Mouse (Mus musculus): ENCODE data around the gene Anapc10. TPM values are rescaled to one million over a fixed set of nuclear protein-coding genes. Genes with fewer than 3 reads are reported as not detected.
"Not testable (repeated sequence)": the region's sequence is repeated elsewhere in the genome, so short reads cannot be mapped to it uniquely, and the experiment has no call there.

Anapc10 gene
- 1 to 10 TPM; 3.7 to 4.4 TPM for total RNA-seq (2021)
- long read RNA-seq, experiment 1, full-length matches to known transcripts, result 2 of 4 reads
- long read RNA-seq, experiment 1, partial matches to known transcripts, result 1 of 4 reads
- long read RNA-seq, experiment 1, other reads (novel, unspliced or antisense), result 1 of 4 reads
- long read RNA-seq, experiment 2, full-length matches to known transcripts, result 1 of 4 reads
- long read RNA-seq, experiment 2, partial matches to known transcripts, result 0 of 4 reads
- long read RNA-seq, experiment 2, other reads (novel, unspliced or antisense), result 3 of 4 reads

DNA sequence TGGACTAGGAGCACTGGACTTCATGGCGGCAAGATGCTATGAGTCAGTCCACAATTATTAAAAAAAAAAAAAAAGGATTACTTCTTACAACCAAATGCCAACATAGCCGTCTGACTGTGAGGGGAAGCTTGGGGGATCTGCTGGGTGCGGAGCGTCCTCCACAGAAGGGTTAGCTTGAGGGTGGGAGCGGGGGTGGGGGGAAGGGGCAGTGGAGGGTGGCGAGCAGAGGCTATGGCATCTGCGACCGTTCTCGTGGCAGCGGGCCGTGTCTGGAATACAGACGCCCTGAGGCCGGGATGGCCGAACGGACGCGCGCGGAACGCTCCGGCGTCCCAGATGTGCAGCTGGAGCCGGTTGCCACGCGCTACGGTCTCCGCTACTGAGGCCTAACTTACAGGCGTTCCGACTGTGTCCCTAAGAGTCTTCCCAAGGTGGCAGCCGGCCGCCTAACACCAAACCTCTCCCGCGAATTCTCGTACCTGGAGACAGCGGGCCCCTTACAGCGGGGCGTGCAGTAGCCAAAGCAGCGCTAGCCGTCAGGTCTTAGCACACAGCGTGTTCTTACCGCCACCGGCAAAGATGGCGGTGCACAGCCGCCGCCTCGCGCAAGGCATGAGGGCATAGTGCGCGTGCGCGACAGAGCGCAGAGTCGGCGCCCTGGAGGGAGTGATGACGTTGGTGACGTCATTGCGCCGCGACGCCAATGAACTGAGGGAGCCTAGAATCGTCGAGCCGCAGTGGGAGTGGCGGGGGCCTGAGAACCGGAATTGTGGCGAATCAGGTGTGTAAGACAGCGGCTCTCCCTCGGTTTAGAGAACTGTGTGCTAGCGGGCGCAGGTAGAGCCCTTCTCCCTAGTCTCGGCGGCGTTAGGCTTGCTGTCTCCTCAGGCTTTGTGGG lies at the start of gene Anapc10, which contains the start of gene Abce1:
Anapc10 (plus strand) TSS at position 757 of the 898 bp plus-strand sequence.
Abce1 (minus strand) TSS at position 677 of the 898 bp plus-strand sequence.
- intact Hi-C loops (cut with DNase I; ENCODE audit: low total_unique reads), result no loop called here
- peak; percentile 99 for DNase-seq

- DNase-seq, result no peak
- intact Hi-C loops (cut with DNase I; ENCODE audit: low total_unique reads), result no loop called here
These were observed 35.2 kb upstream of the Anapc10 start for GRCm38 (mm10) chr8:79676461-79676860.

DNA sequence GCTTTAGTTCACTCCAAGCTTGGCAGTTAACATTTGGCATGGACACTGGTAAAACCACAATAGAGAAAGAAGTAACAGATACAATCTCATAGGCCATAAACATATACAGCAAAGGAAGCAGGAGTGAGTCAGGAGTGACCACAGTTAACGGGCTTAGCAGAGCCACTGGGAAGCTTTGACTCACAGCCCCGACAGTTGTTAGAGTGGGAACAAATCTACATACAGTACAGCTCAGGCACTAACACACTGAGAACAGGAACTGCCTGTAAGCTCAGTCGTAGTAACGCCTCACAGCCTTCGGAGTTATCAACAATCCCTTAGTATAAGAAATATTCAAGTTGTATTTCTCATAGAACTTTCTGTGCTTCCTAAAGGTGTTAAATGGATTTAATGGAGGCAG lies 32.6 kb upstream of the Anapc10 start:
- no peak for DNase-seq
- intact Hi-C loops (cut with DNase I; ENCODE audit: low total_unique reads), result no loop called here

- intact Hi-C loops (cut with DNase I; ENCODE audit: low total_unique reads); DNase-seq: not testable (repeated sequence)
These were observed 31.5 kb upstream of the Anapc10 start for GRCm38 (mm10) chr8:79680083-79680482.

DNA sequence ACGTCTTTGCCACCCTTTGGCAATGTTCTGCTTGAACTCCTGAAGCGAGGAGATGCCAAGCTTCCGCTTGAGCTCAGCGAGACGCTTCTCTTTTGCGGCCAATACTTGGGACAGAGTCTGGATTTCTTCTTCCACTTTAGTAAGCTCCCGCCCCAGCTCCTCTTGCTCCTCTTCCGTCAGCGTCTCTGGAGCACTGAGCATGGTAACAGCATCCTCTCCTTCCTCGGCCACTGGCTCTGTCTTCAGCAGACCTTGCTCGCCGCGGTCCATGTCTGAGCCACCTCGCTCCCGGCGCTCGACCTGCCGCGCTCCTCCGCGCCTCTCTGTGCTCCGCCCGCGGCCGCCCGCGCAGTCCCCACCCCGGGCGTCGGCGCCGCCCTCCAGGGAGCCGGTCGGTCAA lies 31.1 kb upstream of the Anapc10 start:
- intact Hi-C loops (cut with DNase I; ENCODE audit: low total_unique reads), result no loop called here
- DNase-seq, result peak; percentile 16

GRCm38 (mm10) chr8:79680965-79681364 lies 30.7 kb upstream of the Anapc10 start:
- intact Hi-C loops (cut with DNase I; ENCODE audit: low total_unique reads), result no loop called here
- DNase-seq, result no peak

- intact Hi-C loops (cut with DNase I; ENCODE audit: low total_unique reads); DNase-seq: not testable (repeated sequence)
These were observed 25.7 kb upstream of the Anapc10 start for GRCm38 (mm10) chr8:79685927-79686326.

- DNase-seq, result no peak
- intact Hi-C loops (cut with DNase I; ENCODE audit: low total_unique reads), result no loop called here
These were observed 19.1 kb upstream of the Anapc10 start for GRCm38 (mm10) chr8:79692531-79692930.

- DNase-seq, result no peak
- intact Hi-C loops (cut with DNase I; ENCODE audit: low total_unique reads), result loop anchor here (10.0 kb wide), 1 partner anchor 1008 kb away; no protein-coding TSS in a partner anchor
These were observed 4.9 kb upstream of the Anapc10 start for GRCm38 (mm10) chr8:79706687-79707086.

DNA sequence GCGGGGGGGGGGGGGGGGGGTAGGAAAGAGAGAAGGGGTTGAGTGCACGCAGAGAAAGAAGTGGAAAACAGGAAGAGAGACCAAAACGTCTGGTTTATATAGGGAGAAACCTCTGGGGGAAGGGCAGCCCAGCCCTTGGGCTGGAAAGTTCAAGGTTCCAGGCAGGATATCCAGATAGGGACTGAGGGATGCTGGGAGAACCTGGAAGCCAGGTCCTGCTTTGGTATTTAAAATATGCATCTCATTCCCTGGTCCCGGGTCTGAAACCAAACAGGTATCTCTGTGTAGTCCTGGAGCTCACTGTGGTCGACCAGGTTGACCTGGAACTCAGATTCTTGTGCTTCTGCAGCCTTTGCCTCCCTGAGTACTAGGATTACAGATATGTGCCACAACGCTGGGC lies 1.1 kb downstream of the Anapc10 start:
- intact Hi-C loops (cut with DNase I; ENCODE audit: low total_unique reads), result no loop called here
- DNase-seq, result no peak

- intact Hi-C loops (cut with DNase I; ENCODE audit: low total_unique reads), result no loop called here
- no peak for DNase-seq
These were observed 9.9 kb downstream of the Anapc10 start for GRCm38 (mm10) chr8:79721537-79721936.

DNA sequence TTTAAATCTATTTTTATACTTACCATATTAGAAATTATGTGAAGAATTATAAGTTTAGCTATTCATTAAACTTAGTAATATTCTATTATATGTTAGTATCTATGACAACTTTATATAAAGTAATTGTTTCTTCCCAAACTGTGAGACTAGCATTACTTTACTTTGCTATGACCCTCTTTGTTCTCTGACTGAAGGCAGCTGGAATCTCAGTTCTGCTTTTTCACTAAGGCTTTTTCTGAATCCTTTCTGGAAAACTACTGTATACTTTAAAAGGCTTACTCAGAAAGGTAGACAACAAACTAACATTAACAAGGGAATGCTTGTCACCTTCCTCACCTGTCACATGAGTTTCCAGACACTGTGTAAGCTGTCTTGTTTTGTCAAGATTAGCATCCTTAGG lies 11.7 kb downstream of the Anapc10 start:
- intact Hi-C loops (cut with DNase I; ENCODE audit: low total_unique reads), result no loop called here
- DNase-seq, result no peak

GRCm38 (mm10) chr8:79724589-79724988 lies 13.0 kb downstream of the Anapc10 start:
- DNase-seq, result no peak
- intact Hi-C loops (cut with DNase I; ENCODE audit: low total_unique reads), result no loop called here

- DNase-seq, result no peak
- intact Hi-C loops (cut with DNase I; ENCODE audit: low total_unique reads), result no loop called here
These were observed 16.3 kb downstream of the Anapc10 start for GRCm38 (mm10) chr8:79727900-79728299.

DNA sequence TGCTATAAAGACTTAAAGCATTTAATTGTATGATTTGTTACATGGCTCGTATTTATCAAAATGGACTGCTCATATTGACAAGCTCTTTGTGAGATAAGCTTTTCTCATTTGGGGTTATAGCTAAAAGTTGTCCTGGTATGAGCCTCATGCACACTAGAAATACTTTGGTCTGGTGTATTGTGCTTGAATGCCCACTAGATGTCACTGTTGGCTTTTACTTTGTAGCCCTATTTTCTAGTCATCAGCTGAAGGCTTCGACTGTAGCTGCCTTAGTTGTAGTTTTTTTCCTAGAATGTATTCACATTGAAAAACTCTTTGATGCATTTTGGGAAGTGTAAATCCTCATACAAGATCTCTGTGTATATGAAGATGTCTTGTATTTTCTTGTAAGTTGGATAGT lies 22.7 kb downstream of the Anapc10 start:
- peak; percentile 6 for DNase-seq
- intact Hi-C loops (cut with DNase I; ENCODE audit: low total_unique reads), result loop anchor here (5.0 kb wide), 1 partner anchor 748 kb away; no protein-coding TSS in a partner anchor

- no peak for DNase-seq
- intact Hi-C loops (cut with DNase I; ENCODE audit: low total_unique reads), result no loop called here
These were observed 36.6 kb downstream of the Anapc10 start for GRCm38 (mm10) chr8:79748171-79748570.

- DNase-seq, result no peak
- intact Hi-C loops (cut with DNase I; ENCODE audit: low total_unique reads), result no loop called here
These were observed 37.0 kb downstream of the Anapc10 start for GRCm38 (mm10) chr8:79748591-79748990.

DNA sequence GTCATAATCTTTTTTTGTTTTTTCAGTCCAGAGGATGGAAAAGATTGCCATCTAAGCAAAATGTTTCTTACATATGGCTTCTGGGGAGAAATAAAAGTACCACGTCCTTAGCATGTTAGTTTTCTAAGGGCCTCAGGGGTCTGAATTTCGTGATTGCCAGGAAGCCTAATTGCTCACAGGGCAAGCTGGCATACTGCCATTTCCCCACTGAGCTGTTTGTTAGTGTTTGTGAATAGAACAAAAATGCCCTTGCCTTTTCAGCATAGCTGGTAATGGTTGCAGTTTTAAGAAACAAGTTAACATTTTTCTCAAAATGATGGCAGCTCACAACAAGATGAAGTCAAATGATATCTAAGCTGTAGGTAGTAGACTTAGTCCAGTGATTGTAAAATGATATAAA lies 38.7 kb downstream of the Anapc10 start:
- DNase-seq, result no peak
- intact Hi-C loops (cut with DNase I; ENCODE audit: low total_unique reads), result no loop called here

GRCm38 (mm10) chr8:79794873-79795272 lies 83.3 kb downstream of the Anapc10 start:
- intact Hi-C loops (cut with DNase I; ENCODE audit: low total_unique reads); DNase-seq: not testable (repeated sequence)

DNA sequence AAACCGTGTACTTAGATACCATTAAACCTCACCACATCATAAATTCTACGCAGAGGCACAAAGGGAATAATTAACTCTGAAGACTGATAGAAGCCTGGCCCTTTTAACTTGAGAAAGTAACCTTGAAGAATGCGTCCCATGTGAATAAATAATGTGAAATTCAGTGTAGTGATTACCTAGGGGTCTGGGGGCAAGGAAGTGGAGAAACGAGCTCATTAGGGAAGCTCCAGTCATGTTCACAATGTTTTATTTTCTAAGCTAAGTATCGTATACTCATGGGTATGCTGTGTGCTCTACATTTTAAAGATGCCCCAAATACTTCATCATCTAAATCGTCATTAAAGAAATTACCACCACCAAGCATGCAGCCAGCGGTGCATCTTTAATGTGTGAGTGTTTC lies 85.1 kb downstream of the Anapc10 start:
- intact Hi-C loops (cut with DNase I; ENCODE audit: low total_unique reads), result no loop called here
- no peak for DNase-seq

- no peak for DNase-seq
- intact Hi-C loops (cut with DNase I; ENCODE audit: low total_unique reads), result no loop called here
These were observed 92.9 kb downstream of the Anapc10 start for GRCm38 (mm10) chr8:79804499-79804898.

Data from gastrocnemius, postnatal 14 days (tissue).